Mouse (Mus musculus) right cerebral cortex, postnatal 10 days (tissue): ENCODE measurements around the gene Aldh4a1.
A peak's percentile ranks its signal among the peaks of the same experiment; 100 is the strongest.

Experiments used
- DNase-seq, 2 experiments: peaks; one replicate each; pipeline ENCODE4 v3.0.0; 2021; ENCODE audit warnings: low spot score in 2 of 2

Gene Aldh4a1

DNA sequence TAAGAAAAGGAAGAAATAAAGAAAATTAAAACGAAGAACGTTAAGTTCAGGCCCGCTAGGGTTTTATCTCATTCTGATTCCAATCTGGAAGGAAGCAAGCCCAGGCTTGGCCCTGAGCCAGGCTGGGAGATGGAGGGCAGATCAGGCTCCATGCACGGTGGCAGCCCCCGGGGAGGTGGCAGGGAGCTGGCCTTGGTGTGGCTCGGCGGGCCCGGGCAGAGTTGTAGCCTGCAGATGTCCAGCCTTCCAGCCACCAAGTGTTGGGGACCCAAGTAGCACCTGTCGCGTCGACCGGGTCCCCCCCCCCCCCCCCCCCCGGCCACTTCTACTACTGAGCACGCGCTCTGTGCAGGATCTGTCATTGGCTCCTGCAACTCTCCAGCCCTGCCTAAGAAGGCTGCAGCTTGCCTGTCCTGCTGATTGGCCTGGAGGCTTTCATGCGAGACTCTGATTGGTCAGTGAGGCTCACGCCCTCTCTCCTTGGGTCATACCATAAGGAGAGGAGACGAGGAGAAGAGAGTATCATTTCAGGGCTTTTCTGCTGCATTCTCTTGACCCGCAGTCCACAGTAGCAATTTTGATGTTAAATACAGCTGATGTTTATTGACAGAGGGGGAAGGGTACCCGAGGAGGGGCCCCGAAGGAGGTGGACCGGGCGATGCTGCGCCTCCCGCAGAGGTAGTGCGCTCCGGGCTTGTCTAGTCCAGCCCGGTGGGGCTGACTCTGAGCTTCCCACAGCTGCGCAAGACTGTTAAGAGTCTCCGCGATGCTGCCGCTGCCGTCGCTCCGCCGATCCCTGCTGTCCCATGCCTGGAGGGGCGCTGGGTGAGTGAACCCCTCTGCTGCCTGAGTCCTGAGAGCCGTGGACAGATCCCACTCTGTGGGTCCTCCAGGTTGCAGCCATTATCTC lies at the start of gene Aldh4a1:
TSS of gene Aldh4a1 (plus strand) at position 494 of the 910 bp plus-strand sequence.
- DNase-seq: peak; percentile 96 to 99

- no peak for DNase-seq
These were observed 49.6 kb upstream of the Aldh4a1 start for GRCm38 (mm10) chr4:139572928-139573512.

GRCm38 (mm10) chr4:139574156-139574798 lies 48.4 kb upstream of the Aldh4a1 start:
- DNase-seq: peak; percentile 98 to 99

- peak; percentile 69 to 76 for DNase-seq
These were observed 47.6 kb upstream of the Aldh4a1 start for GRCm38 (mm10) chr4:139574799-139575672.

DNA sequence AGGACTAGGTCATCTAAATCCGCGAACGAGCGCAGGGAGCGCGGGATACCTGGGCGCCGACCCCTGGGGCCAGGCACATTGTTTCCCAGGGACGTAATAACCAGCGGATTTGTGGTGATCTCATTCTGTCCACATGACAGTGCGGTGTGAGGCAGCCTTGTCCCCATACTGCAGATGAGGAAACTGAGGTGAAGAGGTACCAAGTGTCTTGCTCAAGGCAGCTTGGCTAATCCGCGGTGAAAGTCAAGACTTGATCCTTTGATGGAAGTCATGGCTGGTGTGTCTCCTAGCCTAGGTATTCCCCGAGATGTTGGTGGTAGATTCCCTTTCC lies 47.0 kb upstream of the Aldh4a1 start:
- DNase-seq: no peak

- DNase-seq: peak in 1 of 2 experiments; percentile 50
These were observed 46.3 kb upstream of the Aldh4a1 start for GRCm38 (mm10) chr4:139576251-139576880.

DNA sequence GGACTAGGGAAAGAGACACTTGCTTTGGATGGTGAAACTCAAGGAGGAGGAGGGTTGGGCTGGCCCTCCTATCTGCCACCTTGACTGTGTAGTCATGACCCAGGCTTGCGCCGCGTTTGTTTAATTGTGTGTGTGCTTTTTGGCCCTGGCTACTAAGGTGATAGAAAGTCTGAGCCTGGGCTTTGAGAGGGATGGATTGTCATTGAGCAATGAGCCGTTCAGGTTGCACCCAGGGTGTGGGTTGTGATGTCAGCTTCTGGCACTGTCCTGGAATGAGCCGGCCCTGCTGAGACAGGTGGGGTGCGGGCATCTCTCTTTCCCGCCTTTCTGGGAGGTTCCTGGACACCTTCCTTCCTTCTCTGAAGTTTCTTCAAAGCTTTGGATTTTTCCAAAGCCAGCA lies 45.7 kb upstream of the Aldh4a1 start:
- DNase-seq: peak in 1 of 2 experiments; percentile 36

DNA sequence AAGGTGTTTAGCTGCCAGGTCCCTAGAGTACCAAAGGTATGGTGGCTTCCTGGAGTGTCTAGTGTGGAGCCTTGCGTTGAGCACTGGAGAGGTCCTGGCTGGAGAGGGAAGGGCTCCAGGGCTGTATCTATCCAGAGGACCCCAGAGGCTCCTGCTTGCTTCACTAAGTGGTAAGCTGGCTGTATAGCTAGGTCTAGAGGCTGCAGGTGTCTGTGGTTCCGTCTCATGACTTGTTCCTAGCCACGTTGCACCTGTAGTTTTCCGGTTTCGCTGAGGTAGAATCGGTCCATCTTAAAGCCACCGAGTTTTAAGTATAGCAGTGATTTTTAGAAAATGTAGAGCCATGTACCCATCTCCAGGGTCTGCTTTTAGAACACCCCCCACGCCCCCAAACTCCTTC lies 44.3 kb upstream of the Aldh4a1 start:
- DNase-seq: no peak

DNA sequence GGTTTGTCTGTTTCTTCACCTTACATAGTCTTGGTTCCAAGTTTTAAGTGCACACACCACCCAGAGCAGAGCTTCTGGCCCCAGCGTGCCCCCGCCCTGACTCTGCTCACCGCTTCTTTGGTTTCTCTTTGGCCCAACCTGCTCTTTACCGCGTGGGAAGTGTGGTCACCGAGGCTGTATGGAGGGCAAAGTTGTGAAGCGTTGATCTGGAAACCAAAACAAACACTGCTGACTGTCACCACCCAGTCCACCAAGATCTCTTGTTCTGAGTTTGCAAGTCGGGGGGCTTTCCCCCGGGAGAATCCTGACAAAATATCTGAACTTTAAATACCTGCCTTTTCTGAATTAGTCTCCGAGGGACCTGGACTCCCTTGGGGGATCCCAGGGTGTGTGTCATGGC lies 43.7 kb upstream of the Aldh4a1 start:
- no peak for DNase-seq

- no peak for DNase-seq
These were observed 43.2 kb upstream of the Aldh4a1 start for GRCm38 (mm10) chr4:139579466-139579865.

- no peak for DNase-seq
These were observed 41.9 kb upstream of the Aldh4a1 start for GRCm38 (mm10) chr4:139580663-139581336.

GRCm38 (mm10) chr4:139581427-139582051 lies 41.1 kb upstream of the Aldh4a1 start:
- DNase-seq: no peak

DNA sequence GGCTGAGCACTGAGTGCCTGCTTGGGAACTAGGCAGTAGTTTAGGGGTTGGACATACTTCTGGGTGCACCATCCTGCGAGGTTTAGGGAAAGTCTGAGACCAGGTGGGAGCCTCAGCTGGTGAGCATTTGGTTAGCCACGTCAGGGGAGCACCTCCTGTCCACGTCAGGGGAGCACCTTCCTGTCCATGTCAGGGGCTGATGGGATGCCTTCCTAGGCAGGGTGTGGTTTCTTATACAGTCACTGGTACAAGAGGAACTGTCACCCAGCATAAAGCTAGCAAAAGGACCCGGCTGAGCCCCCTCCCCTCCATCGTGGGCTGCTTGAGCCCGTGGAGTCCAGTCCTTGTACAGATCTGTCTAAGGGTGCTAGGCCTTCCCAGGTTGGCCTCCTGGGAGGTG lies 40.3 kb upstream of the Aldh4a1 start:
- no peak for DNase-seq

DNA sequence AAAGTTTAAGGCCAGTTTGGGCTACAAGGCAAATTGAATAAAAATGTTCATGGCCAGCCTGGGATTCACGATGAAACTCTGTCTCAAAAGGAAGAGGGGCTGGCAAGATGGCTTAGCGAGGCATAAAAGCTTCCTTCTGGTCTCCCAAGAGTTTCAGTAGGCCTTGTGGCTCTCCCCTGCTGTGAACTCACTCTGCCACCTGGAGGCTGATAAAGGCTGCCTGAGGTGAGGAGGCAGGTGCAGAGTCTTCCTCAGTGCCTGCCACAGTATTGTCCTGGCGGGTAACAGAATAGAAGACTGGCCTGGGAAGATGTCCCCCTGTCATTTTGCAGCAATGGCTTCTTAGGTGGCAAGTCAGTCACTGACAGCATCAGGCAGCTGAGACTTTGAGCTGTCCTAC lies 39.8 kb upstream of the Aldh4a1 start:
- no peak for DNase-seq

GRCm38 (mm10) chr4:139583629-139584245 lies 38.9 kb upstream of the Aldh4a1 start:
- DNase-seq: no peak

DNA sequence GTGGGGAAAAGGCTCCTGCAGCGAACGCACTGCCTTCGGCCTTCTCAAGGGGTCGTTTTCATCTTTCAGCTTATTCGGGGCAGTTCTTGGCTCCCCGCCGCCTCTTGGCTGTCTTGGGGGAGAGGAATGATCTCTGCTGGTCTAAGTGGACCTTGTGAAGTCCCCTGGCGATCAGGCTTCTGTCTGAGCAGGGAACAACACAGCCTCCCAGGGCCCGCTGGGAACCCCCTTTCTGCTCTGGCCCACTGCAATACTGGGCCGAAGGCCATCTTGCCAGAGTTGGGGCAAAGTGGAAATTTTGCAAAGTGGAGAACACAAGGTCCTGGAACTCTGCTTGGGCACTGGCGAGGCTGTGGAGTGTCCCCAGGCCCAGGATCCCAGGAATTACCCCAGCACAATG lies 38.0 kb upstream of the Aldh4a1 start:
- DNase-seq: no peak

DNA sequence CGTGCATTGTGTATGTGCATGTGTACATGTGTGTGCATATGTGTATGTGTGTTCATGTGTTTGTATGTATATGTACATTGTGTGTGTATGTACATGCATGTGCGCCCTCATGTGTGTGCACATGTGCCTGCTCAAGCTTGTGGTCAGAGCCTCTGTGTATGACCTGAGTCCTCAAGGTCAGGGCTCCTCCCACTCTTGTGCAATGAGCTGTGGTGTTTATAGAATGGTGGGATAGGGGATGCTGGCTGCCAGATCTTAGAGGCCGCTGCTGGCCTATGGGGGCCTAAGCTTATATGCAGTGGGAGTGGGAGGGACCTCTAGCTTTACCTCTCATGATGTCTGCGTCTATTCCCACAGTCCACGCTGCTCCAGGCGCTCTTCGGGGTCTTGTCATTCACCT lies 37.0 kb upstream of the Aldh4a1 start:
- DNase-seq: no peak

- DNase-seq: no peak
These were observed 35.3 kb upstream of the Aldh4a1 start for GRCm38 (mm10) chr4:139587370-139587769.

DNA sequence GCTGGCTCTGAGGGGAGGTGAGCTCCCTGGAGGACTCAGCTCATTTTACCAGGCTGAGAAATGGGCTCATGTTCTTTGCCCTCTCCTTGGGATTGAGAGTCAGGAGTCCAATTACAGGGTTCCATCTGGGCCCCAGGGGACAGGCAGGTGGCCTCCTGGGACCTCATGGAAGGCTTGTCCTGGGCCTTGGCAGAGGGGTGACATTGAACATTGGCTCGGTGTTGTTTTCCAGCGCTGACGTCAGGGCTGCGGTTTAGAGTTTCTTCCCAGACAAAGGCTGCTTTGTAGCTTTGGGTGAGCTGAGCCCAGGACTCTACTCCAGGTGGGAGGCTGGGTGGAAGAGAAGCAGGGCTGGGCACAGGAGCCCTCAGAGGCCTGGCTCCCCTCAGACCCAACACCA lies 34.9 kb upstream of the Aldh4a1 start:
- DNase-seq: no peak
